Mouse (Mus musculus): ENCODE results near the gene Med13. TPM values are rescaled to one million over a fixed set of nuclear protein-coding genes. Genes with fewer than 3 reads are reported as not detected.

The Med13 gene
- polyA plus RNA-seq, 1 experiment from 2014 or later = 7.0 TPM

DNA sequence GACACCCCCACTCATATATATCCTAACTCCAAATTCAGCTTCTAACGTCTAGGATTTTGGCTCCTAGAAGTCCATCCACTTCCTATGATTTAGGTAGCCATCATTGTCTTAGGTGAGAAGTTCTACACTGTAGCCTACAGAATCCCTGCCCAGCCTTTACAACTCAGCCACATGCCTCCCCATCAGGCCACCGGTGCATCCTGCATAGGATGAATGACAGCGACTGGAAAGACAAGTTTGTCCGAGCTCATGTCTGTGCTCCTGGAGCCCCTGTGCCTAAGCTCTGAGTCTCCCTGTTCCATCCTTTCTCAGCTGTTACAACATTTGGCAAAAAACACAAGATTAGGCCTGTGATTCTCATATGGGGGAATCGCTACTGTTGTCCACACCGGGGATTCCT lies 17.7 kb upstream of the Med13 start:
- H3K36me3 ChIP-seq = no peaks in the 10 kb centered on the region
- no peak overlapping the region for H3K27ac ChIP-seq

GRCm38 (mm10) chr11:86371266-86371665 lies 13.9 kb upstream of the Med13 start:
- WGBS = 72% methylated on average over 7 of the region's 7 CpGs
- H3K36me3 ChIP-seq = no peaks in the 10 kb centered on the region
- 0 out of 2 replicates have a peak, but pooled peaks cover 7% of the 10 kb centered on the region for H3K4me1 ChIP-seq (replicated peaks)
- no peak overlapping the region for H3K27ac ChIP-seq
- no peak for ATAC-seq
- H3K9ac ChIP-seq = no peak overlapping the region
- no peak overlapping the region for H3K4me2 ChIP-seq (replicated peaks)
- H3K4me3 ChIP-seq (replicated peaks) = no peak overlapping the region
- no peaks in the 10 kb centered on the region for H3K27me3 ChIP-seq (replicated peaks)
- H3K9me3 ChIP-seq = no peaks in the 10 kb centered on the region

More for the DNA sequence above, 17.7 kb upstream of the Med13 start:
- Histone ChIP-seq H3K4me3 (replicated peaks) (no peak overlapping the region), H3K27me3 (replicated peaks) (no peaks in the 10 kb centered on the region), H3K9ac (no peak overlapping the region), H3K9me3 (no peaks in the 10 kb centered on the region), H3K4me1 (replicated peaks) (0 out of 2 replicates have a peak, but pooled peaks cover 8% of the 10 kb centered on the region), H3K4me2 (replicated peaks) (no peak overlapping the region)
- ATAC-seq = no peak
- WGBS = 77% methylated on average over 6 of the region's 6 CpGs

- H3K36me3 ChIP-seq = no peaks in the 10 kb centered on the region
These were observed 12.5 kb upstream of the Med13 start for GRCm38 (mm10) chr11:86369860-86370259.

DNA sequence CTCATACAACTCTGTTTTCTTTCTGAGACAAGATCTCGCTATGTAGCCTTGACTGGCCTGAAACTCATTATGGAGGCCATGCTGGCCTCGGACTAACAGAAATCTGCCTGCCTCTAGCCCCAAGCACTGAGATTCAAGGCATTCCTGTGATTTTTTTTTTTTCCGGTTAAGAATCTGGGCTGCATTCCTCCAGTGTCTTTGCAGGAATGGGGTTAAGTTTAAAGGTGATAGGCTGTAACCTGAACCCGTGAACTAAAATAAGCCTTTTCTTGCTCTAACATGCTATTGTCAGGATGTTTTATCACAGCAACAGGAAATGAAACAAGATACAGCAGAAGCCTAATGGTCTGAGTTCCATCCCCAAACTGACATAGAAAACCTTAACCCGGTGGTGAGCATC lies 11.6 kb upstream of the Med13 start:
- Histone ChIP-seq H3K9ac (no peak overlapping the region), H3K4me3 (replicated peaks) (no peak overlapping the region), H3K27ac (no peak overlapping the region), H3K4me1 (replicated peaks) (no peaks in the 10 kb centered on the region), H3K27me3 (replicated peaks) (no peaks in the 10 kb centered on the region), H3K4me2 (replicated peaks) (no peak overlapping the region), H3K9me3 (no peaks in the 10 kb centered on the region), H3K36me3 (no peaks in the 10 kb centered on the region)
- no peak for ATAC-seq
- WGBS = 47% methylated on average over 5 of the region's 5 CpGs

More at GRCm38 (mm10) chr11:86369860-86370259, 12.5 kb upstream of the Med13 start:
- no peaks in the 10 kb centered on the region for H3K27me3 ChIP-seq (replicated peaks)
- no peak overlapping the region for H3K4me3 ChIP-seq (replicated peaks)
- no peaks in the 10 kb centered on the region for H3K9me3 ChIP-seq
- no peak overlapping the region for H3K4me2 ChIP-seq (replicated peaks)
- H3K9ac ChIP-seq = no peak overlapping the region
- WGBS = 86% methylated on average over 5 of the region's 5 CpGs
- ATAC-seq = no peak
- no peaks in the 10 kb centered on the region for H3K4me1 ChIP-seq (replicated peaks)
- no peak overlapping the region for H3K27ac ChIP-seq

- 69% methylated on average over 5 of the region's 5 CpGs for WGBS
- Histone ChIP-seq H3K27me3 (replicated peaks) (no peaks in the 10 kb centered on the region), H3K4me3 (replicated peaks) (no peak overlapping the region), H3K4me2 (replicated peaks) (no peak overlapping the region), H3K9me3 (no peaks in the 10 kb centered on the region), H3K4me1 (replicated peaks) (no peaks in the 10 kb centered on the region), H3K27ac (no peak overlapping the region), H3K9ac (no peak overlapping the region), H3K36me3 (no peaks in the 10 kb centered on the region)
- no peak for ATAC-seq
These were observed 7.5 kb upstream of the Med13 start for GRCm38 (mm10) chr11:86364709-86365452.

DNA sequence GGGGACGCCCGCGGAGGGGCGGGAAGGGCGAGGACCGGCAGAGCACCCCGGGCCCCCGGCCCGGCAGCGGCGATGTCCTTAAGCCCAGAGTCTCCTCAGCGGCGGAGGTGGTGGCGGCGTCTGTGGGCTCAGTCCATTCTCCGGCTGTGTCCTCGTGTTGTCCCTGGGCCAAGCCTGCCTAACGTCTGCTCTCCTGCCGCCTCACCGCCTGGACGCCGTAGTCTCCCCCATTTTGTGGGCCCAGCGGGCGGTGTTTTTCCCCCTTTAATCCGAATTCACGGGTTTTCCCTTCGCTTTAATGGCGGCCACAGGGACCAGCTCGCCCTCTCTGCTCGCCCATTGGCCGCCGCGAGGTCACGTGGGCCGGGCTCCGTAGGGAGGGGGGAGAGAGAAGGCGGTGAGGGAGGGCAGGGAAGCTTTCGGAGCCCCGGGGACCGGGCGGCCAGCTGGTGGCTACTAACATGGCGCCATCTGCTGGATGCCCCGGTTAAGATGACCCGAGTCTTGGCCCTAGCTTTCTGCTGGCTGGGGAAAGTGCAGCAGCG lies 654 bp upstream of the Med13 start:
- Histone ChIP-seq H3K4me3 (replicated peaks) (peak overlapping the region; percentile 91), H3K4me2 (replicated peaks) (peak overlapping the region; percentile 64; the same call in 1 of the 2 replicates), H3K36me3 (no peaks in the 10 kb centered on the region), H3K9ac (peak overlapping the region; percentile 91), H3K27ac (peak overlapping the region; percentile 98), H3K27me3 (replicated peaks) (no peaks in the 10 kb centered on the region), H3K4me1 (replicated peaks) (0 out of 2 replicates have a peak, but pooled peaks cover 2% of the 10 kb centered on the region), H3K9me3 (no peaks in the 10 kb centered on the region)
- WGBS = under 1% methylated on average over 37 of the region's 45 CpGs
- peak; percentile 98 for ATAC-seq

DNA sequence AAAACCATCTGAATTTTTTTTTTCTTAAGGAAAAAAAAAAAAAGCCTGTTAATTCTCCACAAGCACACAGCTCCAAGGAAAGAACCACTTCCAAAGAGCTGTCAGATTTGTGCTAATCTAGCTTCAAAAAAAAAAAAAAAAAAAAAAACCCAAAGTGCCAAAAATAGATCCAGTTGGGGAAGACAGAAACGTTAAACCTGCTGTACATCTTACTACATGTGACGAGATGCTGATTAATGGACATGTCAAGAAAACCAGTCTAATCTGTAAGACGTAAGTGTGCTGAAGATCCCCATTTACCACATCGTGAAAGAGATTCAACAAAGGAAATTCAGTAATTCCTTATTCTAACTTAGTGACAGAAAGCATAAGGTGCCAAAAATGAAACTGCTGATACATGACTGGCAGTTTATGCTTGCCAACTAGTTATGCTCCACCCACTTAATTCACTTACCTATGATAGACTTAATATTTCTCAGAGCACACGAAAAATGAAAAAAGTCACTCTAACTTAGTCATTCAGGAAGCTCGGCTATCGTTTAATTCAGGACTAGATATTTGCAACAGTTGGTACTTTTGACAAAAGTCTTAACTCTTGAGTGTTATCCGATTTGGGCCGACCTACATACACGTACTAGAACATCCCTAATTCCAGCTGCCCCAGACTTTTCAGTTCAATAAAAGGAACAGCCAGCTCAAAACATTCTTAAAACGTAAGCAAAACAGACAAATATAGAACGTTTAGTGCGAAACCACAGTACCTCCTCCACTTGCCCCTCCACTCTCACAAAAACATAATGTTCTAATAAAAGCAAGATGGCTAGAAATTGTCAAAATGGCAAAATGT lies 1.2 kb downstream of the Med13 start:
- Histone ChIP-seq H3K4me2 (replicated peaks) (peak overlapping the region; percentile 64), H3K4me3 (replicated peaks) (peak overlapping the region; percentile 91), H3K4me1 (replicated peaks) (peaks cover 8% of the 10 kb centered on the region; the same call in 1 of the 2 replicates), H3K9ac (peak overlapping the region; percentile 91), H3K36me3 (no peaks in the 10 kb centered on the region), H3K27ac (no peak overlapping the region), H3K27me3 (replicated peaks) (no peaks in the 10 kb centered on the region), H3K9me3 (no peaks in the 10 kb centered on the region)
- ATAC-seq = no peak
- 3% methylated on average over 13 of the region's 13 CpGs for WGBS

- no peak overlapping the region for H3K4me3 ChIP-seq (replicated peaks)
- peaks cover 8% of the 10 kb centered on the region; the same call in 1 of the 2 replicates for H3K4me1 ChIP-seq (replicated peaks)
- H3K4me2 ChIP-seq (replicated peaks) = no peak overlapping the region
- H3K27me3 ChIP-seq (replicated peaks) = no peaks in the 10 kb centered on the region
- H3K27ac ChIP-seq = no peak overlapping the region
- no peaks in the 10 kb centered on the region for H3K9me3 ChIP-seq
- H3K9ac ChIP-seq = no peak overlapping the region
- ATAC-seq = no peak
- 57% methylated on average over 3 of the region's 3 CpGs for WGBS
- no peaks in the 10 kb centered on the region for H3K36me3 ChIP-seq
These were observed 3.8 kb downstream of the Med13 start for GRCm38 (mm10) chr11:86353586-86353985.

DNA sequence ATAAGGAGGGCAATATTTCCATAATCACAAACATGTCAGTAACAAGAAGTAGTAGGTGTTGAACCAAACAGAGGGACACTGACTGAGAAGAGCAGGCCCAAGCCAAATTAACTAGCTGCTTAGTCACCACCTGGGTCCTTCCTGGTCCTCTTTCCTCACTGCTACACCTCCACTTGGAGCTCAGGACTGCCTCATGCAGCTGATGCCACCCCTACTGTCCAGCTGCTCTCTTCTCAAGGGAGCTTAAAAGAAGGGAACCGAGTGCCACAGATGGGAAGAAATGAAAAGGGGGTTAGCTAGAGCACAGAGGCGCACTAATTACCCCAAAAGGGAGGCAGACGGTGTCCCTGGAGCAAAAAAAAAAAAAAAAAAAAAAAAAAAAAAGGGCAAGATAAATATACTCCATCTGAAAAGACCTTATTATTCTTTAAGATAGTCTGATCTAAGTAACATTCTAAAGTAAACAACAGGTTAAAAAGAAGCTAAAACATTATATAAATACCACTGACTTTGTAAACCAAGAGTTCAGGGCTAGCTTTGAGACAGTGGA lies 5.6 kb downstream of the Med13 start:
- Histone ChIP-seq H3K9ac (no peak overlapping the region), H3K4me2 (replicated peaks) (no peak overlapping the region), H3K27me3 (replicated peaks) (no peaks in the 10 kb centered on the region), H3K27ac (no peak overlapping the region), H3K36me3 (no peaks in the 10 kb centered on the region), H3K4me3 (replicated peaks) (no peak overlapping the region), H3K9me3 (no peaks in the 10 kb centered on the region), H3K4me1 (replicated peaks) (peaks cover 8% of the 10 kb centered on the region; the same call in 1 of the 2 replicates)
- ATAC-seq = no peak
- WGBS = 56% methylated on average over 3 of the region's 3 CpGs

GRCm38 (mm10) chr11:86350636-86351138 lies 6.7 kb downstream of the Med13 start:
- no peak overlapping the region for H3K4me3 ChIP-seq (replicated peaks)
- WGBS = 77% methylated on average over 1 of the region's 1 CpGs
- no peak overlapping the region for H3K27ac ChIP-seq
- no peaks in the 10 kb centered on the region for H3K36me3 ChIP-seq
- ATAC-seq = no peak
- peaks cover 8% of the 10 kb centered on the region; the same call in 1 of the 2 replicates for H3K4me1 ChIP-seq (replicated peaks)
- no peak overlapping the region for H3K9ac ChIP-seq
- no peaks in the 10 kb centered on the region for H3K27me3 ChIP-seq (replicated peaks)
- no peaks in the 10 kb centered on the region for H3K9me3 ChIP-seq
- no peak overlapping the region for H3K4me2 ChIP-seq (replicated peaks)

DNA sequence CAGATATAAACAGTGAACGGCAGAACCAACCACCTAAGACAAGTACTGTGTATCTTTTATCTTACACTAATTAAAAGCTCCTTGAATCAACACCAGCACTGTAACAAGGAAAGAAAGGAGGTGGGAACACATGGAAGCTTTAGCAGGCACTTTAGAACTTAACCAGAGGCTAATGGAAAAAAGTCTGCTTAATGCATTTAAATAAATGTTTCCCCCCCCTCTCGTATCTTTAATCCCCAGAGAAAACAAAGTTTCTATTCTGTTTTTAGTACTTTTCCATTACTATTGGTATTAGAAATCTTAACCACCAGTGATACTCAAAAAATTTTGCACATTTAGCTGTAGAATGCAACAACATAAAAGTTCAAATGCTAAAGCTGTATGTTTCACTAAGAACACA lies 8.1 kb downstream of the Med13 start:
- 32% methylated on average over 2 of the region's 2 CpGs for WGBS
- H3K4me1 ChIP-seq (replicated peaks) = peaks cover 8% of the 10 kb centered on the region; the same call in 1 of the 2 replicates
- no peaks in the 10 kb centered on the region for H3K27me3 ChIP-seq (replicated peaks)
- no peak overlapping the region for H3K4me2 ChIP-seq (replicated peaks)
- no peak overlapping the region for H3K4me3 ChIP-seq (replicated peaks)
- H3K27ac ChIP-seq = no peak overlapping the region
- H3K36me3 ChIP-seq = no peaks in the 10 kb centered on the region
- H3K9ac ChIP-seq = no peak overlapping the region
- no peaks in the 10 kb centered on the region for H3K9me3 ChIP-seq
- ATAC-seq = no peak

DNA sequence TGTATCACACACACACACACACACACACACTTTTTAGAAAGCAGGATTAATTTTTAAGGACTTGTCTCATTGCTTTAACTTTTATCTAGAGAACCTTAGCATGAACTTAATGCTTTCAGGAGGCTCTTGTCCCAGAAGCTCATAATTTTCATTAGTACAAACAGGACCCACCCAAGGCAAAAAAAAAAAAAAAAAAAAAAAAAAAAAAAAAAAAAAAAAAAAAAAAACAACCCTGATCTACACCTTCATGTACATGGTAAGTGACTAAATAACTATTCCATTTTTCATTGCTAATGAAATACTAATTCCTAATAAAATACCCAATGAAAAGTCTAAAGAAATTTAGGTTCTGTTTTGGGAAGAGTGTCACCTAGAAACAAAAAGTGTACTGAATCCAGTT lies 8.5 kb downstream of the Med13 start:
- Histone ChIP-seq H3K4me1 (replicated peaks) (peaks cover 8% of the 10 kb centered on the region; the same call in 1 of the 2 replicates), H3K36me3 (no peaks in the 10 kb centered on the region), H3K27me3 (replicated peaks) (no peaks in the 10 kb centered on the region), H3K9ac (no peak overlapping the region), H3K9me3 (no peaks in the 10 kb centered on the region), H3K4me2 (replicated peaks) (no peak overlapping the region), H3K4me3 (replicated peaks) (no peak overlapping the region), H3K27ac (no peak overlapping the region)
- ATAC-seq = no peak

Data from intestine, embryonic 15.5 days (tissue).